Mouse (Mus musculus) kidney, postnatal 14 days (tissue): ENCODE data around the gene Shroom3.
A peak's percentile ranks its signal among the peaks of the same experiment; 100 is the strongest.

Source experiments
- DNase-seq: peaks from one replicate; pipeline ENCODE4 v3.0.0; 2022; ENCODE audit warnings: mixed read lengths

Gene Shroom3

DNA sequence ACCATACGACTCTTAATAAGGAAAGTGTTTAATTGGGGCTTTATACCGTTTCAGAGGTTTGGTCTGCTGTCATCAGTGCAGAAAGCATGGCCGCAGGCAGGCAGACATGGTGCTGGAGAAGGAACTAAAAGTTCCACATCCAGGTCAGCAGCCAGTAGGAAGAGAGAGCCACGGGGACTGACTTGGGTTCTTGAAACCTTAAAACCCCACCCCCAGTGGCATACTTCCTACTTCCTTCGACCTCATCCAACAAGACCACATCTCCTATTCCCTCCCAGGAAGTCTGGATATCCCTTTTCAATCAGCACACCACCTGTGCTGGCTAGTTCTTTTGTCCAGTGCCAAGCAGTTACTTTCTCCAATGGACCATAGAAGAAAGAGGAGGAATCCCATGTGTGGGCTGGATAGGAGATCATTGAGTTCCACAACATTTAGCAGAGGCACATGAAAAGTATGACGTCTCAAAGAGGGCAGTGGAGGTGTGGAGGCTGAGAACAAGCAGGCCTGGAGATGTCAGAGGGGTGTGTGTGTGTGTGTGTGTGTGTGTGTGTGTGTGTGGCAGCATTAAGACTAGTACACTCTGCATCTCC is 76.0 kb downstream of the Shroom3 start:
- DNase-seq, result no peak

DNA sequence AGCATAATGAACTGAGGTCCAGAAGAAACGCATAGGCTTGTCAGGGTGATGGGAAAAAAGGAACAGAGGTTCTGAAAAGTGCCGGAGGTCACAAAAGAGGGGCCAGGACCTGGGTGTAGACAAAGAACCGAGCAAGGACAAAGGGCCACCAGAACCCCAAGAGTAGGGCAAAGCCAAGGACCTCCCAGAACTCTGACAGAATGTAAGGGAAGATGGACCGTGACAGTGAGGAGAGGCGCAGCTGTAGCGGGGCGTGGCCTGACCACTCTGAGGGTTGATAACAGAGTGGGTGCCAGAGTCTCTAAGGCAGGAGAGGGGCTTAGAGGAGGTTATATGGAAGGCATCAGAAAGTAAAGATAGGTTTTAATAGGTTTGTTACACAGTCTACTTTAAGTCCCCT is 77.3 kb downstream of the Shroom3 start:
- DNase-seq, result no peak

DNA sequence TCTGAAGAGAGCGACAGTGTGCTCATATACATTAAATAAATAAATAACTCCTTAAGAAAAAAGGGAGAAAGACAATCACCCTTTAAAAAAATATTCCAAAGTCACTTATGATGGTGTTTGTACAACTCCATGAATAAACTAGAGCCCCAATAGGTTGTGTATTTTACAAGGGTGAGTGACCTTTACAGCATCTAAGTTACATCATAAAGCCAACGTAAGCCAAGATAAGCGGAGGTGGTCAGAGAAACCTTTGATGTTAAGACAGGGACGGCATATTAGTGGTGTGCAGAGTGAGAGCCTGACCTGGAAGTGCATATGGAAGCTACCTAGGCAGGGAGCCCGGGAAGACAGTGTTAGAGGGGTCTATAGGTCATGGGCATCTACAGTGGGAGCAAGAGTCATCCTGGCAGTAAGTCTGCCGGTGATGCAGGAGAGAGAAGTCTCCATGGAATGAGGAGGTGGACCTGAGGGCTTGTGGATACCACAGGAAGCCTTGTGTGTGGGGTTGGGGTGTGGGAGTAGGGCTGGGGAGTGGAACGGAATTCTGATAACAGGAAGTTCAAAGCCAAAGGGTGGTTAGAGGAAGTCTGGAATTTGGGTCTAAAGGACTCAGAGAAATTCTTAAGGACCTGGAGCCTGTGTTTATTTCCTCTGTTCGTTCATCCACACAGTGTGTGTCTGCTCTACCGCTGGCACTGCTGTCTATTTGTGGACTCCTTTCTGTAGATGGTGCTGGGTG is 78.5 kb downstream of the Shroom3 start:
- DNase-seq, result no peak

DNA sequence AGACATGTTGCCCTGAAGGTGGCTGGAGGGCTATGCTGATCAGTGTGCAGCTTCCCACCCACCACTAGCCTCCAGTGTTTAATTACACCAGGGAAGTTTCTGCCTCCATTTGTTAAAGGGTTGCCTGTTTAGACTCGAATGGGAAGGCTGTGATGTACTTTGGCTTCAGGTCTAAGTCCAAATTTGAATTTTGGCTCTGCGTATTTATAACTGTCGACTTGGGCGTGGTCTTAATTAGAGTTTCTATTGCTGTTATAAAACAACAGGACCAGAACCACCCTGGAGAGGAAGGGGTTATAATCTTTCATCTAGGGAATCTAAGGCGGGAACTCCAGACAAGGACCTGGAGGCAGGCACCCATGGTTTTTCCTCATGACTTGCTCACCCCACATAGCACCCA is 79.2 kb downstream of the Shroom3 start:
- no peak for DNase-seq

DNA sequence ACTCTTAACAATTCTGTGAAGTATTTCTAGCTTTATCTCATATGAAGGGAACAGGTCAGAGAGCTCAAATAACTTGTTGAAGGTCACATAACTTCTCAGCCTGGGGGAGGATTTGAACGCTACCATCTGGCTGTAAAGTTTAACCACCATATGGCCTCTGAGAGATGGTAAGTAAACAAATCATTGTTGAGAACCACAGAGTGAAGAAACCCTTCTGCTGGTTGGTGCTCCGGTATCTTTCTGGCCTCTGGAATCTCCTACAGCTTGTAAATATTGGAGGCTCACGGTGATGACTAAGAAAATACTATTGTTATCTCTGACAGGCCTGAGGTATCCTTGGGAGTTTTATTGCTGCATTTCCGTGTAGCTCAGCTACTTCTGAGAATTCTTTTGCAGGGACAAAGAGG is 80.3 kb downstream of the Shroom3 start:
- peak; percentile 61 for DNase-seq

DNA sequence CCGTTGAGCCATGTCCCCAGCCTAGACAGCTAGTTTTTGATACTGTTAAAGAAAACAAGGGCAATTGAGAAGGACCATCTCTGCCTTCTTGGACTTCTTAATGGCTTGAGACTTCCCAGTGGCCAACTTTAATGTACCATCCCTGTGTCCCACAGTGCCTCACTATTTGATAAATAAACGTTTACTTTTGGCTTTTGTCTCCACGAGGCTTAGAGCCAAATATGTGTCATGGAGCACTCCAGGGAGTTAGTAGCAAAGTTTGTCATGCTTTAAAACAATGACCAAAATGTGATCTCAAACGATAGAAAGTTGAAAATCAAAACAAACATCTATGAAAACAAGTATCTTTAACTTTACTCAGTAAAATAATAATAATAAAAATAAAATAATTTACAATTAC is 83.1 kb downstream of the Shroom3 start:
- no peak for DNase-seq

DNA sequence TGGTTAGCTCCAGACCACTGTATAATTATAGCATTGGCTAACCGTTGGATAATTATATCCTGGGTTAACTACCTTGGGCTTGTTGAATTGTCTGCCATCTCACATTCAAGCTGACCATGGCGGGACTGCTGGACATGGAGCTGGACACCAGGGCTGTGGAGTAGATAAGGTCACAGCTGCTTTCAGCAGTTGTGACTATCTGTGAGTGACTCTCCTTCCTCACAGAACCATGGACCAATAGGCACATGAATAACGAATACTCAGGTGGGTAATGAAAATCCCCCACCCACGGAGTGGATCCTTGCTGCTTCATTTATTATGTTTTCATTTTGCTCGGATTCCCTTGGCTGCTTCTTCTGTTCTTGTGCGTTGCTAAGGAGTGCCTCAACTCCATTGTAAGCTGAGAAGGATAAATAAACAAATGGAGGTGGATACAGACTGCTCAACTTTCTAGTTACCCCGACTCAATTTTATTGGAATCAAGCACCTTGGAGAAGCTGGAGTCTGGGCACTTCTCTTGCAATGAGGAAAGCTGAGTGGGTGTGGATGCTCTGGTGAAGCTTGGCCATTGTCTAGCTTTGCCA is 84.1 kb downstream of the Shroom3 start:
- no peak for DNase-seq

DNA sequence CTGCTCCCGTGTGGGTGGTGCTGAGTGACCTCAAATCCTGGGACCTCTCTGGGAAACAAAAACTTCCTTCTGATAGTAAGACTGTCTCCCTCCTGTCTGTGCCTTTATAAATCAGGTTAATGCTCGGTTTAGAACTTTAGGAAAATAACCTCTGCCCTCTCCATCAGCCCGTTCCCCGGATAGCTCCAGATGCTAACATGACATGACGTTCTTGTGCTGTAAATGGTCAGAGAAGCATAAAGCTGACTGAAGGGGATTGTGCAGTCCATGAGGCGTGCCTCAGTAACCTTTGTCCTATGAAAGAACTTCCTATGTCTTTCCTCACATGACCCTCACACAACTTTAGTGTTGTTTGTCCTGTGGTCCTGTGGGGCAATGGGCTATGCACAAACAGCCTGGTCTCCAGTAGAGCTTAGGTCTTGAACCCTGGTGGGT is 84.6 kb downstream of the Shroom3 start:
- DNase-seq, result no peak

DNA sequence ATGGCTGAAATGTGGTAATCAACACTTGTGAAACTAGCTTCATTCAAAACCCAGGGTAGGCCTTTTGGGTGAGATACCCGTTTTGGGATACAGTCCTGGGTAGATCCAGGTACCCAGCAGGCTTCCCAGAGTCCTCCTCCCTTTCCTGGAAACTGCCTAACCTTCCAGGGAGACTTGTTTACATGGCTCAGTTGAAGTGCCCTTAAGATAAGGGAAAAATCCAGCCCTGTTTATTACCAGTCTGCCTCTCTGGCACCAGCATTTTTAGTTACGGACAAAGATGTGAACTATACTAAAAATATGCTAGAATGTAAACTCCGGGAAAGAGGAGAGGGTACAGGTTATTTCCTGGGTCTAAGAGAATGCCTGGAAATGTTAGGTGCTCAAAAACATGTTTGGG is 90.6 kb downstream of the Shroom3 start:
- no peak for DNase-seq

DNA sequence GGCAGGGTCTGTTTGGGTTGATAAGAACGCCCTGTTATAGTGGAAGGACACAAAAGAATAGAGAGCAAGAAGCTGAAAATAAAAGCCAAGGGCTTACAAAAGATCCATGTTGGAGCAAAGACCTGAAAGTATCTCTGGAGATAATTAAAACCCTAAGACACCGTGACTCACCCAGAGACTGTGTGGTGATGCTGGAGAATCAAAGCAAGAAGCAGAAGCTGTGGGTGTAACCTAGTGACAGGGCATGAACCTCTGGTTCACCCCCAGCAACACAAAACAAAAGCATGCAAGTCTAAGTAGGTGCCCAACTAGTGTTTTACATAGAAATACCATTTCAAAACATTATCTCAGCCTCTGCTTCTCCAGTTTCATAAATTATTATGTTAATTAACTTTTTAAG is 91.2 kb downstream of the Shroom3 start:
- no peak for DNase-seq

DNA sequence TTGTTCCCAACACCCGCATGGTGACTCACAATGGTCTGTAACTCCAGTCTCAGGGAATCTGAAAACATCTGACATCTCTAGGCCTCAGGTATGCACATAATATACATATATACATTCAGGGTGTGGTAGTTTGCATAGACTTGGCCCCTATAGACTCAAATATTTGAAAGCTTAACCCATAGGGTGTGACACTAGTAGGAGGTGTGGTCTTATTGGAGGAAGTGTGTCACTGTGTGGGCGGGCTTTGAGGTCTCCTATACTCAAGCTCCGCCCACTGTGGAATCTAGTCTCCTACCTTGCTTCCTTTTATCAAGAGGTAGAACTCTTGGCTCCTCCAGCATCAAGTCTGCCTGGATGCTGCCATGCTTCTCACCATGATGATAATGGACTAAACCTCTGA is 91.7 kb downstream of the Shroom3 start:
- DNase-seq, result no peak

DNA sequence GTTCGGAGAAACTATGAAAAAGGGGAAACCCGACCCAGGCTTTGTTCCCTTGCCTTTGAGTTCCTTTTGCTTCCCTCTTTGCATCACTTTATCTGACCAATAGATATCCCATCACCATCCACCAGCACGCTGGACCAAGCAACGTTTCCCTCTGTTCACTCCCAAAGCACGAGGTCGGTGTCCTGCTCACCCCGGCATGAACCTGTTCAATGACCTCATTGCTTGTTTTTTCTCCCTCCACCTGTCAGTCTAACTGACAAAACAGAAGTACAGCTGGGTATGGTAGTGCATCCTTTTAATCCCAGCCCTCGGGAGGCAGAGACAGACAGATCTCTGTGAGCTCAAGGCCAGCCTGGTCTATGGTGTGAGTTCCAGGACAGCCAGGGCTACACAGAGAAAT is 95.2 kb downstream of the Shroom3 start:
- DNase-seq, result no peak

DNA sequence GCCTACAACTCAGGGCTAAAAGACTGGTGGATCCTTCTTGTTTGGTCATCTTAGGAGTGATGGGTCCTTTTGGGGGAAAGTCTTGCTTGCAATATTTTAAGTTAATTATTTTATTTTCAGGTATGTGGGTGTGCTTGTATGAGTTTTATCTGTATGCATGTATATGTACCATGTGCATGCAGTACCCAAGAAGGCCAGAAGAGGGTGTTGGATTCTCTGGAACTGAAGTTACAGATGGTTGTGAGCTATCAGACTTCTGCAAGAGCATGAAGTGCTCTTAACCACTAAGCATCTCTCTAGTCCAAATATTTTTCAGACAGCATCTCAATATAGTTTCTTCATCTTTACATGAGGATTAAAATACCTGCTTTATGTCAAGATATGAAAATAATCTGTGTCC is 97.8 kb downstream of the Shroom3 start:
- DNase-seq, result no peak

DNA sequence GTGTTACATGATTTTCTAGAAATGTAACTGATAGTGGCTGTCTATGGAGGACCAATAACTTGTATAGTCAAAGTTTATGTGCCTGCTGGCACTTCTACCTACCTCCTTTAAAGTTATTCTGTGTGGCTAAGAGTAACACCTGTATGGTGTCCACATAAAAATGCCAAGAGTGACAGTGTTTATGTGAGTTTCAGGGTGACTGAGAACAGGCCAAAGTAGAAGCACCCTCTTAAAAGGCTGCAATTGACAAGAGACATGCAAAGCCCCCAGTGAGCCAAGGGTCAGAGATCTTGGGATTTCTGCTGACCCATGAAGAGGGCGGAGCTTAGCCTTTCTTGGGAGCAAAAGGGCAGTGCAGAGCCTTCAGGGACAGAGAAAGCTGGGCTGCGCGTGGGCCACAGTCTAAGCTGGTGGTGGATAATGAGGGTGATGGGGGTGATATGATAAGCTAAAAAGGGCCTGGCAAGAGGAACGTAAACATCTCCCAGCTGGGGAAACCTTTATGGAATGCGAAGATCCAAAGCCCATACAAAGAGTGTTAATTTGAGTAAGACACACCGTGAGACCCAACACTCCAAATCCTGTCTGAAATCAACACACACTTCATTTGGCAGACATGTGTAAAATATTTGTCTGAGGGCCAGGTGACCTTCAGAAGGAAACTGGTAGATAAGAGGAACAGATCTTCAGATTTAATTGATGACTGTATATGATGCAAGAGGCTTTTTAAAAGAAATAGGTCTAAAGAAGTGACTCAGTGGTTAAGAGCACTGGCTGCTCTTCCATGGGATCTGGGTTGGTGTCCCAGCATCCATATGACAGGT is 101.0 kb downstream of the Shroom3 start:
- peak; percentile 80 for DNase-seq

DNA sequence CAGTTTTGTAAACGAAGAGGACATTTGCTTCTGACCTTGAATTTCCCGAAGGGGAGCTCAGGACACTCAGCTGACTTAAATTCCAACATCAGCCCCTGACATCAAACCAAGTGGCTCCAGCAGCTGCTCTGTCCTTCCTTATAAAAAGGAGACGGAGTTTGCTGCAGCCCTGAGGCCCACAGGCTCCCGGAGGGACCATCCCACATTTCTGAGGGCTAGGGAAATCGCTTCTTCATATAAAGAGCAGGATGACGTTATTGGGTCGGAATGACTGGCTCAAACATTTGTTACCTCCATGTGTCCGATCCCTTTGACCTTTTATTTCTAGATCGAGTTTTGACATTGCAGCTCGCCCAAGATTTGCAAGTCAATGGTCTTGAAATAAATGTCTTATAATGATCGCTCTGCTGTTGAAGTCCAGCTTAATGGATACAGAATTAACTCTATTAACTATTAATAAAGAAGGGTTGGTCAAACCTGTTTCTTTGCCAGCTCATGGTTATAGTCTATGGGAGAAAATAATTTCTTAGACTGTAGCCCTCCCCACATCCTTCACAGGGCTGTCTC is 102.7 kb downstream of the Shroom3 start:
- peak; percentile 52 for DNase-seq

DNA sequence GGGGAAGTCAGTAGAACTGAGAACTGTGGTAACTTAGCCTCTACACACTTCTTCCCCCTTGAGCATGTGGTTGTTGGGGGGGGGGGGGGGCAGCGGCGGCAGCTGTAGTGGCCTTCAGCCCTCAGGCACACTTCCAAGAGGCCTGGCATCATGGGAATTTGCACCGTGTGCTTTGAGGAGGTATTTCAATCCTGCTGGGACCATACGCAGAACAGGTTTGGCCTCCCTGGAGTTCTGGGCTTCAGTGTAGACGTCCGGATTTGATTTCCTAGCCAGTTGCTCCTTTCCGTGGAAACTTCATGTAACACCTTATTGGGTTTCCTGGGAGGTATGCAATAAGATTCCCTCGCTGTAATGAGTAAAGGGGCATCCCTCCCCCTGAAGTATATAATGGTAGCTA is 105.8 kb downstream of the Shroom3 start:
- peak; percentile 32 for DNase-seq

DNA sequence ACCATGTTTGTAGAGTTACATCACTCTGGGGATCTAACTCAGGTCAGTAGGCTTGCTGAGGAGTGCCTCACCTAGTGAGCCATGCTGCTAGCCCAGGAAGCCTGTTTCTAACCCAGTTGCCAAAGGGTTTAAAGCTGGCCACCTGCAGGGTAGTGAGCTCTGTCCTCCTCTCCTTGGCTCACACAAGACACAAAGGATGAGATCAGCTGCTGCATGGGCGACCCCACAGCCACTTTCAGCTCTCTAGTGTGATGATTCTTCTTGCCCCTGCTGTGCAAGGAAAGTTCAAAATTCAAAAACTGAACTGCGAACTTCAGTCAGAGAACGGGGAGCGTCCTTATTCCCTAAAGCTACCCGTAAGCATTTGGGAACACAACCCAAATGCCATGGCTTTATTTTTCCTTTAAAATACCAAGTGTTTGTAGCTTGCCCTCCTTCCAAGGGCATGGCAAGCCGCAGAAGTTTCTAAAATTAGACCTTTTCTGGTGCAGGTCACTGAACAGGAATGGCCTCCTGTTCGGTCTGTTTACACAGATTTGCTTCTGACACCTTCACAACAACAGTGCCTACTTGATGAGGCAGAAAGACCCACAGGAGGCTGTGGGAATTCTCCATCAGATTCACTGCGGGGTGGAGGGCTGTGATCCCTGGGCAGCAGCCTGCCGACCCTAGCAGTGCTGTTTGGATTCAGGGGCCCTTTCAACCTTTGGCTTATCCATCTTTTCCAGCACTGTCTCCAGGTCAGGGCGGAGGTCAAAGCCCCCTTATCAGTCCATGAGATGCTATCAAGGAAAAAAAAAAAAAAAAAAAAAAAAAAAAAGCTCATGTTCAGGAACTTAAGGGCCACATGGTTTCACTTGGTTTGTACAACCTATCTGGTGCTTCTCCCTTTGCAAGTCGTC is 113.1 kb downstream of the Shroom3 start:
- DNase-seq, result peak; percentile 26

DNA sequence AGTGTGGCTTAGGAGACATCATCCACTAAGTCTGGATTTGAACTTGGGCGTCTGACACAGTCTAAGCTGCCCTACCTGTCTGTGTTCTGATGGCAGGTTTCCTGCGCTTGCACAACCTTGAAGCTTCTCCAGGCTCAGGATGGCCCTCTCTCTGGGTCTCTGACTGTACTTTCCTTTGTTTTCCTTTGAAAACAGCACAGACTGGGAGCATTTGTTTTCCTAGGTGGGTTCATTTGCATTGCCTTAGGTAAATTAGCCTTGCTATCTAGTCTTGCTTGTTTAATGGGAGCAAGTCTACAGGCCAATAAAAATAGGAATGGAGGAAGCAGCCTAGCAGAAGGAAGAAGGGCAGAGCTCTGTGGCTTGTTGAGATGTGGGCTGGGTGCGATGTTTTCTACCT is 114.7 kb downstream of the Shroom3 start:
- DNase-seq, result no peak

DNA sequence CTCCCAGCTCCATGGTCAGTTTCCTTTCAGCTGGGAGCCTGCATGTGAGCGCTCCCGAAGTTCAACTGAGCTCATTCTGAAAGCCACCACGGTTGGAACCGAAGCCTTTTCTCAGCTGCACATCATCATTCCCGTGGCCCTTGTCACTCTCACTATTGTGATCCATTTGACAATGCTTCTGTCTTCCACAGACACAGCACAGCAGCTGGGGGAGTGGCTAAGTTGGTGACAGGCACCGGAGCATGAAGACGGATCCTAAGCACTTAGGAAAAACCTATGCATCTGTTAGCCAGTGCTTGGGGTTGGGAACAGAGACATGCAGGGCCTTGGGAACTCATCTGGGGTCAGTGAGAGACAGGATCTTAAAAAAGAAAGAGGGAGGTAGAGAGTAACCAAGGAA is 121.1 kb downstream of the Shroom3 start:
- DNase-seq, result no peak

DNA sequence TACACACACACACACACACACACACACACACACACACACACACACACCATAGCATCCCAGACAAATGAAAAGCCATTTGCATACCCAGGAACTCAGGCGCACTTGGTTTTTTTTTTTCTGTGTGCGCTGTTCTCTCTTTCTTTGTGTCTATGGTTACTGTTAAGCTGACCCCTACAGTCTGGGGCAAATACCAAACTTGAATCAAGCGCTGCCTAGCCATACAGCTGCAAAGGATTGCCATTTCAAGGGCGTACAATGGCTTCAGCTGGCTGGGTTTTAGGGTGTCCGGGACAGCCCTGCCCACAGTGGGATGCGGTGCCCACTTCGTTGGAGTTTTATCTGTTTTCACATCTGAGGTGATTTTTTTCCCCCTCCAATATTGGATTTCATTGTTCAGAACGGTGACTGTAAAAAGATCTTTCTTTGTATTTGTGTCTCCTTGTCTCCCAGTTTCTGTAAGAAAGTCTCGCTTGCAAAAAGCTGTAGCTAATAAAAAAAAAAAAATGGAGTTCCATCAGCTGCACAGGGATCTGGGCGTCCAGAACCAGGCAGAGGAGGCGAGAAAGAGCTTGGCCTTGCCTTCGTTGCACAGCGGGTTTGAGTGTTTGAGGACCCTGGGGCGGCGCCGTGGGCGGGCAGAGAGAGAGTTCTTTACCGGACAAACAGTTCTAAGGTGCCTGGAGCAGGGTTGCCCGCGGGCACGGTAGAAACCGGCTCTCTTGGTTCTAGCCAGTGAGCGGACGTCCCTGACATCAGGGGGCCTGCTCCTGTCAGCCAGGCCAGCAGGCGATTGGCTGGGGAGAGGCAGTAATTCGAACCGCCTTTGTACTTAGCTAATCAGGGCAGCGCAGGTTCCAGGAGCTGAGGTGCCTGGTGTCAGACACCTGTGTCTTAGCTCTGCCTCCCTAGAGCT is 125.5 kb downstream of the Shroom3 start:
- DNase-seq, result peak; percentile 91

DNA sequence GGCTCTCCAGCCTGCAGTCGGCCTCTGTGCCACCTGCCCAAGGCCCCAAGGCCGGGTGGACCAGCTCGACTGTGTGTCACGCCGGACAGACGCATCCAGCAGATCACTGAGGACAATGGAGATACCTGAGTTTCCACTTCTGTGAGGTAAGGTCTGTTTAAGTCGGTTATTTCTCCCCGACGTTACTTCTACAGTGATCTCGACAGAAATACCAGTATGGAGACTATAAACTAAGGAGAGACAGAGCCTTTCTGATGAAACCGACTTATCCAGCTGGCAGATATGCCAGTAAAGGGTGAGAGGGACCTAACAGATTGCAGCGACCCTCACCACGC is 126.1 kb downstream of the Shroom3 start:
- DNase-seq, result no peak
